Mouse (Mus musculus) lung, postnatal 0 days (tissue): ENCODE measurements at regions not wholly inside any gene's neighbourhood (a gene's known extent, or its start where the extent isn't known, plus 50 kb on each side); places are given as distances from the start of the nearest gene placed in this dataset.

Source experiments
- ATAC-seq: fragments of 200-750 bp; cut with Nextera tagmentation; 2 replicates; pipeline ENCODE4 v1.8.0; 2017; ENCODE audit warnings: moderate library complexity
- DNase-seq: peaks from one replicate; pipeline ENCODE4 v3.0.0-alpha.2; 2016; ENCODE audit warnings: low spot score
- H3K27ac ChIP-seq: fragments of 300-500 bp; sonication (generic); 2 replicates; pipeline ENCODE4 v1.5.1; 2014; ENCODE audit warnings: antibody characterized with exemption, mild to moderate bottlenecking, low read length, mixed read lengths
- H3K27me3 ChIP-seq: fragments of 300-500 bp; sonication (generic); replicated peaks from 2 replicates; pipeline ENCODE4 v1.6.1; 2014; ENCODE audit warnings: low read length, mixed read lengths; ENCODE audit not compliant: insufficient read depth
- H3K36me3 ChIP-seq: fragments of 300-500 bp; sonication (generic); 2 replicates; pipeline ENCODE4 v1.6.1; 2014; ENCODE audit warnings: low read length, mixed read lengths; ENCODE audit not compliant: insufficient read depth
- H3K4me1 ChIP-seq: fragments of 300-500 bp; sonication (generic); 2 replicates; pipeline ENCODE4 v1.6.1; 2014; ENCODE audit warnings: antibody characterized with exemption, low read depth, low read length, mixed read lengths; ENCODE audit not compliant: insufficient read depth
- H3K4me2 ChIP-seq: fragments of 300-500 bp; sonication (generic); replicated peaks from 2 replicates; pipeline ENCODE4 v1.6.1; 2014; ENCODE audit warnings: low read depth, mild to moderate bottlenecking, low read length, moderate library complexity, mixed read lengths
- H3K4me3 ChIP-seq: fragments of 300-500 bp; sonication (generic); 2 replicates; pipeline ENCODE4 v1.5.1; 2014; ENCODE audit warnings: low read depth, low read length
- H3K9ac ChIP-seq: fragments of 300-500 bp; sonication (generic); replicated peaks from 2 replicates; pipeline ENCODE4 v1.6.1; 2014; ENCODE audit warnings: low read depth, mild to moderate bottlenecking
- H3K9me3 ChIP-seq: fragments of 300-500 bp; sonication (generic); 2 replicates; pipeline ENCODE4 v1.6.1; 2016; ENCODE audit warnings: low read length, mixed read lengths
- CTCF ChIP-seq: IDR thresholded peaks from 2 replicates; pipeline ENCODE4 v1.5.1; 2016; ENCODE audit warnings: antibody characterized with exemption, mild to moderate bottlenecking
- EP300 ChIP-seq: IDR thresholded peaks from 2 replicates; pipeline ENCODE4 v1.6.1; 2016; ENCODE audit warnings: antibody characterized with exemption, mild to moderate bottlenecking, control low read depth
- WGBS: fragments of 180-500 bp; shearing (Covaris S2); extraction: QIAGEN DNeasy Blood & Tissue Kit; methylation state at CpG from one replicate; pipeline ENCODE4 v1.1.7; 2014; 5-methylcytosine and 5-hydroxymethylcytosine counted together

DNA sequence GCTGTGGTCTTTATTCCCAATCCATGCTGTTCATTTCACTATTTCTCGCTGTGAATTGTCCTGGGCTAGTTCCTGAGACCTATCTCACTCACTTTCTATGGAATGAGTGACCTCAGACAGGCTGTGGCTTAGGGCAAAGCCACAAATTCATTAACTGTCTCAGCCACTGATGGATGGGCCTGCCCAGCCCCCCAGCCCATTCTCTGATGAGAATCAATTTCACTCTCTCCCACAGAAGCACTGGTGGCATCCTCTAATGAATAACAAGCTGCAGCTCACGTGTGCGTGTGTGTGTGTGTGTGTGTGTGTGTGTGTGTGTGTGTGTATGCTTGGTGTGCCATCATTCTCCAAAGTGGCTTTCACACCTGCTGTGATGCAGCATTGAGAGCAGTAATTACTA, 2149.3 kb upstream of the Lrrc6 start:
- WGBS, result 57% methylated on average over 3 of the region's 3 CpGs
- Histone ChIP-seq H3K36me3 (no peaks in the 10 kb centered on the region), H3K4me1 (no peaks in the 10 kb centered on the region), H3K9ac (no peak overlapping the region), H3K27me3 (no peaks in the 10 kb centered on the region), H3K4me2 (no peak overlapping the region), H3K27ac (no peak overlapping the region), H3K9me3 (no peaks in the 10 kb centered on the region), H3K4me3 (no peak overlapping the region)
- TF ChIP-seq CTCF (no peak), EP300 (no peak)
- ATAC-seq, result no peak
- no peak for DNase-seq

DNA sequence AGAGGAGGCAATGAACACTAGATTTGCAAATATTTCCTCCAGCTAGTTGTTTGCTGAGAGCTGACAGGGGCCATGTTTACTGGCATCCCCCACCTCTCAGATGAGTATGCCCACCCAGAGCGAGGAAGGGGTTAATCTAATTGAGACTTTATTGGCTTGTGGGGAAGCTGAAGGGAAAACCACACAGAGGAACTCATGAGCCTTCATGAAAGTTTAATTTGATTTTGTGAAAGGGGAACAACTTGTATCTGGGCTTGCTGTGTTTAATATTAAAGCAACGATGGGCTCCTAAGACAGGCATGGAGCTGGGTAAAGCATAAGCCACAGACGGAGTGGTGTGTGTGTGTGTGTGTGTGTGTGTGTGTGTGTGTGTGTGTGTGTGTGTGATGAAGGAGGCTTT, 2146.2 kb upstream of the Lrrc6 start:
- Histone ChIP-seq H3K27ac (no peak overlapping the region), H3K27me3 (no peaks in the 10 kb centered on the region), H3K36me3 (no peaks in the 10 kb centered on the region), H3K9me3 (no peaks in the 10 kb centered on the region), H3K9ac (no peak overlapping the region), H3K4me1 (no peaks in the 10 kb centered on the region), H3K4me2 (no peak overlapping the region), H3K4me3 (no peak overlapping the region)
- TF ChIP-seq EP300 (no peak), CTCF (no peak)
- ATAC-seq (no peak), DNase-seq (no peak)
- WGBS, result 64% methylated on average over 3 of the region's 3 CpGs

DNA sequence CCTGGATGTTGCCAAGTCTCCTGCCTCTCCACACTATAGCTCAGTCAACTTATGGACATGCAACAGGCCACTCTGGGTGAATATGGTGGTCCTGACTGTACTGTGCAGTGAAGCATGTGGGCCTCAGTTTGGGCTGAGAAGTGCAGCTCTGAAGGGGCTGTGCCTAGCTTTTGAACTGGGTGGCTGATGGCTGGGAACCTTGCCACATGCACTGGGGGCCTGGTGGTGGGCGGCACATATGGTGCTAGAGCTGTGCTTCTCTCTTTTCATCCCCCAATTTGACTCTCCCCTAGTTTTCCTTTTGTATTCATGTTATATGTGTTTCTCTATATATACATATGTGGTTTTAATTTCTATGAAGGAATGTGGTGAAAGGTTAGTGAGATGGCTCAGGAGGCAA, 2144.2 kb upstream of the Lrrc6 start:
- DNase-seq (no peak), ATAC-seq (no peak)
- Histone ChIP-seq H3K4me1 (no peaks in the 10 kb centered on the region), H3K9me3 (no peaks in the 10 kb centered on the region), H3K36me3 (no peaks in the 10 kb centered on the region), H3K9ac (no peak overlapping the region), H3K4me3 (no peak overlapping the region), H3K27ac (no peak overlapping the region), H3K27me3 (no peaks in the 10 kb centered on the region), H3K4me2 (no peak overlapping the region)
- TF ChIP-seq CTCF (no peak), EP300 (no peak)
- 84% methylated on average over 1 of the region's 1 CpGs for WGBS

DNA sequence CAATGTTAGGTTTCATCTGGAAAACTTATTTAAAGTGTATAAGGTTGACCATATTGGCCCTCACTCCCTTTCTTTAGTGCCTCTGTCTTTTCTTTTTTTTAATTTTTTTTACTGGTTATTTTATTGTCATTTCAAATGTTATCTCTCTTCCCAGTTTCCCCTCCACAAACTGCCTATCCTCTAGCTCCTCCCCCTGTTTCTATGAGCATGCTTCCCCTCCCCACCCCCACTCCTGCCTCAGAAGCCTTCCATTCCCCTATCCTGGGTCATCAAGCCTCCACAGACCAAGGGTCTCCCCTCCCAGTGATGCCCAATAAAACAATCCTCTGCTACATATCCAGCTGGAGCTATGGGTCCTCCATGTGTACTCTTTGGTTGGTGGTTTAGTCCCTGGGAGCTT, 2134.9 kb upstream of the Lrrc6 start:
- Histone ChIP-seq H3K4me1 (no peaks in the 10 kb centered on the region), H3K4me2 (no peak overlapping the region), H3K9me3 (no peaks in the 10 kb centered on the region), H3K27ac (no peak overlapping the region), H3K27me3 (no peaks in the 10 kb centered on the region), H3K36me3 (no peaks in the 10 kb centered on the region), H3K4me3 (no peak overlapping the region), H3K9ac (no peak overlapping the region)
- no peak for ATAC-seq
- DNase-seq, result no peak
- TF ChIP-seq CTCF, result no peak
- TF ChIP-seq EP300, result no peak

DNA sequence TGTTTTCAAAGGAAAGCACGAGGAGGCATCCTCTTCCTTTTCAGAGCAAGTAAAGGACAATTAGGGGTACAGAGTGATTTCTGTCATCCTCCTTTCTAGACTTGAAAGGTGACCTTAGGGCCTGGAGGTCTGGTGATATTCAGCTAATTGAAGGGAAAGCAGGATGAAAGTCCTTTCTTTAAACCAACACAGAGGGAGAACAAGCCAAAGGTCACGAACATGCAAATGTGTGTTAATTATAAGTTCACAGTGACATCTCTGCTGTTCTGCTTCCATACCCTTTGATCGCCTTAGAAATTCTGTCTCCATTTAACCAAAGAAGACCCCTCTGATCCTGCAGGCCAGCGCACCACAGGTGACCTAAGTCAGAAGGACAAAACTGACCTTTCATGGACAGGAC, 2126.3 kb upstream of the Lrrc6 start:
- ATAC-seq (no peak), DNase-seq (no peak)
- no peaks in the 10 kb centered on the region for H3K27me3 ChIP-seq
- H3K9me3 ChIP-seq, result no peaks in the 10 kb centered on the region
- WGBS, result 78% methylated on average over 4 of the region's 4 CpGs
- H3K4me3 ChIP-seq, result no peak overlapping the region
- TF ChIP-seq EP300, result no peak
- no peak for TF ChIP-seq CTCF
- no peak overlapping the region for H3K4me2 ChIP-seq
- H3K27ac ChIP-seq, result no peak overlapping the region
- no peaks in the 10 kb centered on the region for H3K4me1 ChIP-seq
- H3K36me3 ChIP-seq, result no peaks in the 10 kb centered on the region
- H3K9ac ChIP-seq, result no peak overlapping the region

DNA sequence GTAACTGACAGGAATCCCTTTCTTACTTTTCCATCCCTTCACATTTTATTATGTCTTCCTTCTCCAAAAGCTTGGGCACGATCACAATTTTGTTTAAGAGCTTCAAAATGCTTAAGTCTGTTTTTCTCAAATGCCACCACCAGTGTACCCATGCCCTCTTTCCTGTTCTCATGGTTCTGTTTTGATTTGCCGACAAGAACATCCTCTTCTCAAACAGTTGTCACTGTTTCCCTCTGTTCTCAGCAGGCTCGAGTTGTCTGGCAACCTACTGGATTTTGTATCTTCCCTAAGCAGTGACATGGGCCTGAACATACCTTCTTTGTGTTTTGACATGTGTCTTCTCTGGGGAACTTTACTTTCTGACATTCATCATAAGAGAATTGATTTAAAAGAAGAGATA, 2124.1 kb upstream of the Lrrc6 start:
- H3K4me1 ChIP-seq, result no peaks in the 10 kb centered on the region
- no peak overlapping the region for H3K4me2 ChIP-seq

More for the DNA sequence above, 2124.1 kb upstream of the Lrrc6 start:
- Histone ChIP-seq H3K27me3 (no peaks in the 10 kb centered on the region), H3K36me3 (no peaks in the 10 kb centered on the region), H3K9me3 (no peaks in the 10 kb centered on the region), H3K9ac (no peak overlapping the region), H3K4me3 (no peak overlapping the region), H3K27ac (no peak overlapping the region)
- 41% methylated on average over 3 of the region's 3 CpGs for WGBS
- no peak for DNase-seq
- no peak for TF ChIP-seq CTCF
- TF ChIP-seq EP300, result no peak
- ATAC-seq, result no peak
